Mouse (Mus musculus) ES-E14 (cell line): Measurements from ENCODE around the gene Mdp1.

Source experiments
- CHD2 ChIP-seq: IDR thresholded peaks from 2 replicates; pipeline ENCODE4 v1.6.1; 2014; ENCODE audit warnings: mild to moderate bottlenecking, low read depth, low read length, inconsistent platforms
- HCFC1 ChIP-seq: IDR thresholded peaks from 2 replicates; pipeline ENCODE4 v1.6.1; 2012; ENCODE audit warnings: low read length, inconsistent platforms, borderline replicate concordance; ENCODE audit not compliant: insufficient read depth
- MAFK ChIP-seq: IDR thresholded peaks from 2 replicates; pipeline ENCODE4 v1.6.1; 2014; ENCODE audit warnings: mild to moderate bottlenecking, low read depth, low read length, inconsistent platforms; ENCODE audit not compliant: insufficient read depth
- ZNF384 ChIP-seq: IDR thresholded peaks from 2 replicates; pipeline ENCODE4 v1.6.1; 2012; ENCODE audit warnings: low read depth, low read length, inconsistent platforms

GRCm38 (mm10) chr14:55697226-55697625 is 36.9 kb upstream of the Mdp1 start:
- no peak for TF ChIP-seq MAFK
- no peak for TF ChIP-seq ZNF384
- no peak for TF ChIP-seq HCFC1
- TF ChIP-seq CHD2: no peak
